Mouse (Mus musculus) hindbrain, embryonic 15.5 days (tissue): ENCODE data around the gene Agt. TPM values are rescaled to one million over a fixed set of nuclear protein-coding genes. Genes with fewer than 3 reads are reported as not detected.

Experiments used
- ATAC-seq: fragments of 200-750 bp; cut with Nextera tagmentation; 2 replicates; pipeline ENCODE4 v1.8.0; 2017; ENCODE audit warnings: low read depth, moderate number of reproducible peaks, moderate TSS enrichment; ENCODE audit not compliant: low FRiP score
- H3K27ac ChIP-seq: fragments of 300-500 bp; sonication (generic); replicated peaks from 2 replicates; pipeline ENCODE4 v1.5.1; 2015; ENCODE audit warnings: mild to moderate bottlenecking, inconsistent platforms
- H3K27me3 ChIP-seq: fragments of 300-500 bp; sonication (generic); 2 replicates; pipeline ENCODE4 v1.6.1; 2015; ENCODE audit warnings: control low read depth, inconsistent platforms
- H3K36me3 ChIP-seq: fragments of 300-500 bp; sonication (generic); 2 replicates; pipeline ENCODE4 v1.6.1; 2015; ENCODE audit warnings: control low read depth, inconsistent platforms
- H3K4me1 ChIP-seq: fragments of 300-500 bp; sonication (generic); replicated peaks from 2 replicates; pipeline ENCODE4 v1.6.1; 2015; ENCODE audit warnings: control low read depth, inconsistent platforms
- H3K4me2 ChIP-seq: fragments of 300-500 bp; sonication (generic); 2 replicates; pipeline ENCODE4 v1.6.1; 2015; ENCODE audit warnings: moderate library complexity, mild to moderate bottlenecking, inconsistent platforms
- H3K4me3 ChIP-seq: fragments of 300-500 bp; sonication (generic); 2 replicates; pipeline ENCODE4 v1.5.1; 2015; ENCODE audit warnings: mild to moderate bottlenecking, inconsistent platforms
- H3K9ac ChIP-seq: fragments of 300-500 bp; sonication (generic); 2 replicates; pipeline ENCODE4 v1.6.1; 2015; ENCODE audit warnings: inconsistent platforms
- H3K9me3 ChIP-seq: fragments of 300-500 bp; sonication (generic); 2 replicates; pipeline ENCODE4 v1.6.1; 2016; ENCODE audit warnings: control low read depth, inconsistent platforms
- WGBS: fragments of 180-500 bp; shearing (Covaris S2); methylation state at CpG from one replicate; pipeline ENCODE4 v1.1.7; 2015; 5-methylcytosine and 5-hydroxymethylcytosine counted together
- polyA plus RNA-seq: library from polyadenylated mRNA; unstranded; fragments of >200 nt; fragmentation: Nextera tagmentation; extraction: Ambion mirVana; gene quantifications from 2 replicates; pipeline ENCODE4 v1.2.1, GENCODE M21; 2015

Agt gene
- 1.0 TPM in 2 replicates for polyA plus RNA-seq

DNA sequence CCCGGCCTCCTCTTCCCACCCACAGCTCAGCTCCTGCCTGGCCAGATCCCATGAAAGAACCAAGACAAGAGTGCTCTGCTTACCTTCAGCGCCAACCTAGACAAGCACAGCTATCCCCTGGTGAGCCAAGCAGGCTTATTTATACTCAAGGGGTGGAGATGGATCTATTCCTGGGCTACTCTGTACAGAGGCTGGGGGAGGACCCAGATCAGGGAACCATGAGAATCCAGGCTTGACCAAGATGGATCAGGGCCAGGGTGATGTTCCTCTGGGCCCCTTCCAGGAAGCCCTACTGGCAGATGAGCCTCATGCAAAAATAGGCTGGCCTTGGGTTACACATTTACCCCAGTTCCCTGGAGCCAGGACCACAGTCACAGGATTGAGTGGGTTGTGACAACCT is at the start of gene Agt:
Gene Agt, minus strand, starts transcription at position 114 of the 400 bp plus-strand sequence.
- H3K9ac ChIP-seq = no peak within 1 kb of the TSS
- H3K36me3 ChIP-seq = no peaks in the 10 kb centered on the region
- H3K4me1 ChIP-seq = peaks cover 5% of the 10 kb centered on the region; the same call in 1 of the 2 replicates
- H3K27me3 ChIP-seq = no peaks in the 10 kb centered on the region
- 0 out of 2 replicates have a peak within 1 kb of the TSS, but pooled peaks have one; percentile 1 for H3K27ac ChIP-seq
- no peak within 1 kb of the TSS for H3K4me3 ChIP-seq
- no peak within 1 kb of the TSS for H3K4me2 ChIP-seq
- H3K9me3 ChIP-seq = no peaks in the 10 kb centered on the region
- ATAC-seq = no peak
- 86% methylated on average over 2 of the region's 2 CpGs for WGBS

DNA sequence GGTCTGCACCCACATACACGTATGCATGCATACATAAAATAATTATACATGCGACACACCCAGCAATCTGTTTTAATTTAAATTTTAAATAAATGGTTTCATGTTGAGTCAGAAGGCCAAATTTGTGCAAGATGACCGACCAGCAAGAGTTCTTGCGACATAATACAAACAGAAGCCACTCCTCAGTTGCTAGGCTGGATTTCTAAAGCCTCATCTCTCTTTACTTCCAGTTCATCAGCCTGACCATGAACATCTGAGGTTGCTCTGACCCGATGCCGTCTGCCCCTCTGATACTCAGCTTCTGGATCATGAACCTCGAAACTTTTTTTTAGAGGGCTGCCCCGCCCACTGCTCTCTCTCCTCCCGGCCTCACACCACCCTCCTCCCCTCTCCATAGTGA is 48.7 kb upstream of the Agt start:
- 46% methylated on average over 9 of the region's 9 CpGs for WGBS
- no peaks in the 10 kb centered on the region for H3K36me3 ChIP-seq

DNA sequence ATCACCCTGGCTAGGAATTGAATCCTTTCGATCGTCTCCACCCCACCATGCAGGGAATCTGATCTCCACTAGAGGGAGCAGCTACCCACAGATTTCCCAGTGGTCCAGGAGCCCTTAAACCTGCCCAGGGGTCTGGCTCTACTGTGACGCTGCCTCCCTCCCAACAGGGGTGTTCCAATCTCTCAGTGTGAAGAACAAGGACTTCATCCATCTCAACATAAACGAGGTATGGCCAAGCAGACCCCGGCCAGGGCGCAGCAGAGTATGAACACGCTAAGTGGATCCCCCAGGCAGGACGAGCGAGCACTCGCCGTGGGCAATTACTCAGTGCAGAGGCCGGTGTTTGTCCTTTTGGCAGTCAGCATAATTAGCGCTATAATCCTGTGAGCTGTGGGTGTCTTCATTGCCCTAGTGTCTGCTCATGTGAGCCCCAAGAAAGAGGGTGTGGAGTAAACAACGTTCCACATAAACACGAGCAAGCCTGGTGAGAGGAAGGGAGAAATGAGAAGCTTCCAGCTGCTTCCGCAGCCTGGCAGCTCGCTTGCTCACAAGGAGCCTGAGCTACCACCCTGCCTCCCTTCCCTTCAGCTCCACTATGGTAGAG is 47.9 kb upstream of the Agt start:
- H3K4me2 ChIP-seq = peak overlapping the region; percentile 57
- H3K36me3 ChIP-seq = no peaks in the 10 kb centered on the region
- H3K9ac ChIP-seq = peak overlapping the region; percentile 12; the same call in 1 of the 2 replicates
- peak overlapping the region; percentile 34 for H3K4me3 ChIP-seq
- H3K4me1 ChIP-seq = peaks cover 8% of the 10 kb centered on the region; the same call in 1 of the 2 replicates
- ATAC-seq = peak; percentile 56
- H3K27me3 ChIP-seq = no peaks in the 10 kb centered on the region
- 10% methylated on average over 17 of the region's 17 CpGs for WGBS
- no peaks in the 10 kb centered on the region for H3K9me3 ChIP-seq
- H3K27ac ChIP-seq = peak overlapping the region; percentile 62

More for the DNA sequence above, 48.7 kb upstream of the Agt start:
- Histone ChIP-seq H3K4me3 (no peak overlapping the region), H3K9me3 (no peaks in the 10 kb centered on the region), H3K27ac (peak overlapping the region; percentile 62; the same call in 1 of the 2 replicates), H3K4me1 (peaks cover 8% of the 10 kb centered on the region; the same call in 1 of the 2 replicates), H3K9ac (no peak overlapping the region), H3K27me3 (no peaks in the 10 kb centered on the region), H3K4me2 (no peak overlapping the region)
- ATAC-seq = no peak

DNA sequence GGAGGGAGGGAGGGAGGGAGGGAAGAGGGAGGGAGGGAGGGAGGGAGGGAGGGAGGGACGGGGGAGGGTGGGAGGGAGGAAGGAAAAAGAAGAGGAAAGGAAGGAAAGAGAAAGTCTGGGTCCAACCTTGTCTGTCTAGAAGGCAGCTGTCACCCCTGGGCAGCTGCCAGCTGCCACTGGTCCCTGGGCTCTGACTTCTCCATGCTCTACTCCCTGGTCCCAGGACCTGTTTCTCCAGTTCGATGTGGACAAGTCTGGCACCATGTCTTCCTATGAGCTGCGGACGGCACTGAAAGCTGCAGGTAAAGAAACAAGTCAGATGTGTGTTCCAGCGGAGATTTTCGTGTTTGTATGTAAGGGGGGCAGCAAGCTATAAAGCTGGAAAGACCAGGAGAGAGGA is 44.8 kb upstream of the Agt start:
- no peaks in the 10 kb centered on the region for H3K27me3 ChIP-seq
- H3K27ac ChIP-seq = no peak overlapping the region
- no peaks in the 10 kb centered on the region for H3K9me3 ChIP-seq
- ATAC-seq = no peak
- 87% methylated on average over 6 of the region's 6 CpGs for WGBS
- H3K4me2 ChIP-seq = no peak overlapping the region
- H3K9ac ChIP-seq = no peak overlapping the region
- peaks cover 8% of the 10 kb centered on the region; the same call in 1 of the 2 replicates for H3K4me1 ChIP-seq
- H3K36me3 ChIP-seq = no peaks in the 10 kb centered on the region
- H3K4me3 ChIP-seq = no peak overlapping the region

DNA sequence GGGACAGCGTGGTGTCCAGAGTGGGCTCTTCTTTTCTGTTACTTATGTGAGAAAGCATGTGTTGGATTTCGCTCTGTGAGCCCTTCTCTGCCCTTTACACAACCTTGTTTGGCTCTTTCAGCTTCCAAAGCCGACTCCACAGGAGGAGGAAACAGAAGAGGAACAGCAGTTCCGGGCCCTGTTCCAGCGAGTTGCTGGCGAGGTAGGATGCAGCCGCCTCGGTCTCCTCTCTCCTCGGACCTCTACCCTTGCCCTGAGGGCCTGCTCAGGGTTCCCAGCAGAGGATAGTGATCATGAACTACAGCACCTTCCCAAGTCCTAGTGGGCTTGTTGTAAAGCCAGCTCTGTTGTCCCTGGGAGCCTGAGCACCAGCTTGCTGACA is 39.5 kb upstream of the Agt start:
- Histone ChIP-seq H3K27me3 (no peaks in the 10 kb centered on the region), H3K4me2 (no peak overlapping the region), H3K4me1 (no peaks in the 10 kb centered on the region), H3K27ac (no peak overlapping the region), H3K9ac (no peak overlapping the region), H3K4me3 (no peak overlapping the region), H3K36me3 (no peaks in the 10 kb centered on the region), H3K9me3 (no peaks in the 10 kb centered on the region)
- 79% methylated on average over 9 of the region's 9 CpGs for WGBS
- no peak for ATAC-seq

DNA sequence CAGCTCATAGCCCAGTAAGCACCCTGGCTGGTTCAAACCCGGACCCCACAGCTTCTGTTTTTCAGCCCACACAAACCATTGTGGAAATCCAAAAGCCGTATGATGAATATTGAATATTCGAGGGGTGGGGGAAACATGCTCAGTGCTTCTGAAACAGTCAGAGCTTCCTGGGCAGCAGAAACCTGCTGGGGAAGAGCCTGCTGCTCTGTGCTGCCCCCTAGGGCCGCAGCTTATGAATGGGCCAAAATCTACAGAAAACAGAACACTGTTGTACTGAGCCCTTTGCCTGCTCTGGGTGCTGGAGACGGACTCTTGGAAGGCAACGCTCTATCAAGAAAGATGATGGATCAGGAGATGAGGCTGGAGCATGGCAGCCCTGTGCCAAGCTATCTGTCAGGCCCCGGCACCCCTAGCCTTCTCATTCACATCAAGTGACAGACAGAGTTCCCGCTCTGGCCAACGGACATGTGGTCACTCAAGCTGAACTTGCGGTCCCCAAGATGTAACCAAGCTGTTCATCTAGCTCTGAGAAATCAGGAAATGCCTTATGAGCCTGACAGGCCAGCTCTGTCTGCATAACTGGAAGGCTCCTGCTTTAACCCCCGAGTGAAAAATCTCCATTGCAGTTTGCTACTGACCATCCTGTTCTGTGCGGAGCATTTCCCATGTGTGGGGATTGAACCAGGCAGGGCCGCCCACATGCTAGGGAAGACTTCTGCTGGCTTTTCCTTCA is 38.9 kb upstream of the Agt start:
- ATAC-seq = no peak
- Histone ChIP-seq H3K9ac (no peak overlapping the region), H3K4me1 (no peaks in the 10 kb centered on the region), H3K27ac (no peak overlapping the region), H3K4me3 (no peak overlapping the region), H3K4me2 (no peak overlapping the region), H3K36me3 (no peaks in the 10 kb centered on the region), H3K9me3 (no peaks in the 10 kb centered on the region), H3K27me3 (no peaks in the 10 kb centered on the region)
- WGBS = 75% methylated on average over 13 of the region's 13 CpGs

DNA sequence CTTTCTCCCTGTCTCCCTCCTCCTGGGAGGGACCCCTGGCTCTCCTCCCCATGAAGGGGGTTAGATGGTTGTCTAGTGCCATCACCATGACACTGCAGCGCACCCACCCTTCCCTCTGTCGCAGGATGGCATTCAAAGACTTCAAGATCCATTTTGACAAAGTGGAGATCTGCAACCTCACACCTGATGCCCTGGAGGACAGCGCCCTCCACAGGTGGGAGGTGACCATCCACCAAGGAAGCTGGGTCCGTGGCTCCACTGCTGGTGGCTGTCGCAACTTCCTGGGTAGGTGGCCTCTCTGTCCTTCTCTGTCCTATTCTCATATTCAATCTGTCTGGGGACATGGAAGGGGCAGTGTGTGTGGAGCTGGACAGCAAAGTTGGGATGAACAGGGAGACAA is 34.6 kb upstream of the Agt start:
- no peak overlapping the region for H3K27ac ChIP-seq
- H3K4me3 ChIP-seq = no peak overlapping the region
- no peaks in the 10 kb centered on the region for H3K9me3 ChIP-seq
- no peak overlapping the region for H3K4me2 ChIP-seq
- no peaks in the 10 kb centered on the region for H3K27me3 ChIP-seq
- no peaks in the 10 kb centered on the region for H3K36me3 ChIP-seq
- no peak overlapping the region for H3K9ac ChIP-seq
- no peak for ATAC-seq
- H3K4me1 ChIP-seq = no peaks in the 10 kb centered on the region
- 79% methylated on average over 5 of the region's 5 CpGs for WGBS

DNA sequence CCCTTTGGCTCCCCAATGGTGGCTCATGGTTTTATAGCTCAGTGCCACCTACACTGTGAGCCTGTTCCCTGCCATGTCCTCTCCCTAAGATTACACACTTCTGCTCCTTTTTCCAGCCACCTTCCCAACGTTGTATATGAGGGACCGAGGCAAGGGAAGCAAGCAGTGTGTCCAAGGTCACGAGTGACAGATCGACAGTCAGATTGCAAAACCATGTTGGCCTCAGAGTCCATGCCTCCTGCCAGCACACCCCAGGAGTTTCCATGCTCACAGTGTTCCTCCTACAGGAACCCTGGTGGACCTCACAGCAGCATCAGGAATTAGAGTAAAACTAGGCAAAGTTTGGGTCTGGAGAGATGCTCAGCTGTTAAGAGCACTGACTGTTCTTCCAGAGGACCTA is 19.9 kb upstream of the Agt start:
- Histone ChIP-seq H3K4me2 (no peak overlapping the region), H3K4me1 (0 out of 2 replicates have a peak, but pooled peaks cover 3% of the 10 kb centered on the region), H3K27me3 (no peaks in the 10 kb centered on the region), H3K9me3 (no peaks in the 10 kb centered on the region), H3K9ac (no peak overlapping the region), H3K36me3 (no peaks in the 10 kb centered on the region), H3K4me3 (no peak overlapping the region), H3K27ac (no peak overlapping the region)
- WGBS = 83% methylated on average over 4 of the region's 4 CpGs
- no peak for ATAC-seq

DNA sequence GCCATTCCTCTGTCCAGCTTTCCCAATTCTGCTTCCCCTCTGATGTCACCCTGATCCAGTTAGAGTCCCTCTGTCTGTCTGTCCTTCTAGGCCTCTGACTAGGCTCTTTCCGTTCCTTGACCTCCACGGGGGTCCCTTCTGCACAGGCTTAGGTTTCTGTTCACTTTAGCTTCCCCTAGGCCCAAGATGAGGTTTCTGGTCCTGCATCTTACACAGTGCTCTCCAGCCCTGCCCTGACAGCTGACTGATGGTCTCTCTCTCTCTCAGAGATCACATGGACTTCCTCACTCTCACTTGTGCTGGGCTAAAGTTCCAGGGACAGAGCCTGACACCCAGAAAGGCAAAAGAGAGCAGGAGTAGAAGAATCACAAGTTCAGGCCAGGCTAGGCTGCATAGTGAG is 17.1 kb upstream of the Agt start:
- 80% methylated on average over 2 of the region's 2 CpGs for WGBS
- Histone ChIP-seq H3K27me3 (no peaks in the 10 kb centered on the region), H3K9ac (no peak overlapping the region), H3K4me3 (no peak overlapping the region), H3K9me3 (no peaks in the 10 kb centered on the region), H3K36me3 (no peaks in the 10 kb centered on the region), H3K27ac (0 out of 2 replicates have a peak overlapping the region, but pooled peaks have one; percentile 14), H3K4me2 (no peak overlapping the region), H3K4me1 (0 out of 2 replicates have a peak, but pooled peaks cover 3% of the 10 kb centered on the region)
- no peak for ATAC-seq

DNA sequence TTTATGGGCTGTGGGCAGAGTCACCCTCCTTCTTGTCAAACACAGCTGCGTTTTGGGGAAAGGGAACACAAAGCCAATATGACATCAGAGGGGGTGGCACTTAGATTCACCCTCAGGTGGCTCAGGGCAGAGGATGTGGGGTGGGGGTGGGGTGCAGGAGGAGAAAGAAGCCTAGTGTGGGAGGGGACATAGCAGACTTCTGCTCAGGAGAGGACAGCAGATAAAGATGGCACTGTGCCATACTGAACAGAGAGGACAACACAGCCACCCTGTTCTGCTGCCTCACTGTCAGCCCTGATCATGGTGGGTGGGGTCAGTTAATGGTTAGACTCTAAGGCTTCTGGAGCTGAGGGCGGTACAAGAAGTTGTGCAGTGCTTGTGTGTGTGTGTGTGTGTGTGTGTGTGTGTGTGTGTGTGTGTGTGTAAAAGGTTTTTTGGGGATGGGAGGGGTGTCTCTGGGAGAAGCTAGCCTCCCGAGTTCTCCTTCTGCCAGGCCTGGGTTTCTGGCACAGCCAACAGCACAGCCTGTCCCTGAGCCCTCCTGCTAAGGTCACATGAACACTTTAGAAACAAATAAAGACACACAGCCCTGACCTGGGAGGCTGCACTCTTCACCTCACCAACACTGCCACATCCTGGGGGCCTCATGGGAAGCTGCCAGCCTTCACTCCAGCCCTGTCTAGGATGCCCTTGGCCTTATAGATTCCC is 16.4 kb upstream of the Agt start:
- H3K9me3 ChIP-seq = no peaks in the 10 kb centered on the region
- 45% methylated on average over 3 of the region's 3 CpGs for WGBS
- no peak overlapping the region for H3K4me2 ChIP-seq
- H3K27me3 ChIP-seq = no peaks in the 10 kb centered on the region
- H3K4me1 ChIP-seq = 0 out of 2 replicates have a peak, but pooled peaks cover 3% of the 10 kb centered on the region
- H3K27ac ChIP-seq = 0 out of 2 replicates have a peak overlapping the region, but pooled peaks have one; percentile 14
- peak; percentile 51; the same call in 1 of the 2 replicates for ATAC-seq
- no peak overlapping the region for H3K9ac ChIP-seq
- H3K4me3 ChIP-seq = no peak overlapping the region
- no peaks in the 10 kb centered on the region for H3K36me3 ChIP-seq

DNA sequence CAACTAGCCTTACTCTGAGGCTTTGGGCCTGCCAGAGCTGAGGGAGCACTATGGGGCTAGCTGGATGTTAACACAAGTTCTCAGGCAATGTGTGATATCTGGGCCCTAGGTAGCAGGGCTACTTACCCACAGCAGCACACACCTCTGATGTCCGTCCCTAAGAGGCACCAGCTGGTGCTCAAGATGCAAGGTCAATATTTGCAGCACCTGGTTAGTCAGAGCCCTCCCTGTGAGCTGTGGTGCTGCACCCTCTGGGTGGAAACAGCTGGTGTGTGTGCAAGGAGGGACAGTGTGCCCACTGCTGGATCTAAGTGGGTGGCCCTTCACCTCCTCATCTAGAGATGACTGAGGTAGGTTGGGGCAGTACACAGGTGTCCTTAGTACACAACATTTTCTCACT is 7.2 kb upstream of the Agt start:
- WGBS = 92% methylated on average over 1 of the region's 1 CpGs

DNA sequence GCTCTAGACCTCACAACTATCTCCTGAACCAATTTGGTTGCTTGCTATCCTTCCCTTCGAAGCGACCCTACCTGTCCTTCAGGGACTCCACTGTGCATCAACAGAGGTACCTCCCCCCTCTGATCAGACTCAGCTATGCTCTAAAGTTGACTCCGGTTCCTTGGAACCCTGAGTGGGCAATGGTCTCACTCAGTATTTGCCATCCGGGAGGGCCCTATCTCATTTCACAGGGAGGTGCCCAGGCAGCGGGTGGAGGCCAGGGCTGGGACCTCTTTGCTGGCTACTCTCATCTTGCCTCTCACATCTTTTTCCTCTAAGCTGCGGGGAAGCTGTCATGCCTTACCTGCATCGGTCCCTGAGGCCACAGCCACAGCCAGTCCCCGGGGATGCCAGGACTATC is 6.3 kb upstream of the Agt start, which contains the start of gene Capn9:
Gene Capn9, plus strand, starts transcription at position 301 of the 400 bp plus-strand sequence.
- H3K9me3 ChIP-seq = no peaks in the 10 kb centered on the region
- WGBS = 90% methylated on average over 8 of the region's 8 CpGs
- H3K27ac ChIP-seq = no peak within 1 kb of the TSS
- no peaks in the 10 kb centered on the region for H3K27me3 ChIP-seq
- H3K4me2 ChIP-seq = no peak within 1 kb of the TSS
- ATAC-seq = no peak
- H3K4me1 ChIP-seq = peaks cover 5% of the 10 kb centered on the region; the same call in 1 of the 2 replicates
- H3K9ac ChIP-seq = no peak within 1 kb of the TSS
- no peak within 1 kb of the TSS for H3K4me3 ChIP-seq
- H3K36me3 ChIP-seq = no peaks in the 10 kb centered on the region

More for the DNA sequence above, 7.2 kb upstream of the Agt start:
- Histone ChIP-seq H3K9ac (no peak overlapping the region), H3K36me3 (no peaks in the 10 kb centered on the region), H3K4me1 (peaks cover 5% of the 10 kb centered on the region; the same call in 1 of the 2 replicates), H3K27me3 (no peaks in the 10 kb centered on the region), H3K4me3 (no peak overlapping the region), H3K4me2 (no peak overlapping the region), H3K9me3 (no peaks in the 10 kb centered on the region), H3K27ac (no peak overlapping the region)
- ATAC-seq = no peak
